Mouse (Mus musculus) brain, embryonic 14.5 days (tissue): ENCODE data around the gene Tenm3.

Experiments
- CTCF ChIP-seq: fragments of 200-500 bp; IDR thresholded peaks from 2 replicates; pipeline ENCODE4 v1.5.1; 2012; ENCODE audit warnings: inconsistent platforms, mild to moderate bottlenecking, moderate library complexity, borderline replicate concordance; ENCODE audit not compliant: insufficient read depth, insufficient read length; ENCODE audit errors: extremely low read depth
- POLR2A ChIP-seq: fragments of 200-500 bp; IDR thresholded peaks from 2 replicates; pipeline ENCODE4 v1.6.1; 2012; ENCODE audit warnings: mild to moderate bottlenecking, inconsistent platforms, borderline replicate concordance; ENCODE audit not compliant: poor library complexity, insufficient read depth, insufficient read length, severe bottlenecking; ENCODE audit errors: extremely low read depth

DNA sequence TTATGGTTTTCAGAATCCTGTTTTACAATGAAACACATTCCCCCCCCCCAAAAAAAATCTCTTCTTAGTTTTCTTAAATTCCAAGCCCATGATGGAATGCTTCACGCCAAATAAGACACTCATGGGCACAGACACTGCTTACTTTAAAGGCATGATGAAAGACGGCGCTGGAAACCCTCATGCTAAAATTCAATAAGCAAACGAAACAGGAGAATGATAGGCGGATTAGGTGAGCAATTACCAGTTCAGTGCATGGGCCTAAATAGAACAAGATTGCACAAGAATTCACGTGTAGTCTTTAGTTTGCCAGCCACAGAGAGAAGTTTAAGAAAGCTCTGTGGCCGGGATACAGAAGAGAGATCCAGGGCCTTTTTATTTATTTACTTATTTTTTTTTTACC is 49.5 kb downstream of the Tenm3 start:
- TF ChIP-seq POLR2A (no peak), CTCF (no peak)
